Mouse (Mus musculus) heart, embryonic 12.5 days (tissue): ENCODE measurements around the gene Nradd. TPM values are rescaled to one million over a fixed set of nuclear protein-coding genes. Genes with fewer than 3 reads are reported as not detected.

Experiments
- ATAC-seq: fragments of 200-750 bp; cut with Nextera tagmentation; 2 replicates; pipeline ENCODE4 v1.8.0; 2017; ENCODE audit warnings: moderate TSS enrichment, moderate library complexity; ENCODE audit not compliant: insufficient number of reproducible peaks, low FRiP score
- H3K27ac ChIP-seq: fragments of 300-500 bp; sonication (generic); 2 replicates; pipeline ENCODE4 v1.5.1; 2016; ENCODE audit warnings: mild to moderate bottlenecking, moderate library complexity; ENCODE audit not compliant: poor library complexity, severe bottlenecking
- H3K27me3 ChIP-seq: fragments of 300-500 bp; sonication (generic); replicated peaks from 2 replicates; pipeline ENCODE4 v1.6.1; 2016; ENCODE audit warnings: mild to moderate bottlenecking, moderate library complexity
- H3K36me3 ChIP-seq: fragments of 300-500 bp; sonication (generic); 2 replicates; pipeline ENCODE4 v1.6.1; 2016; ENCODE audit warnings: mild to moderate bottlenecking, moderate library complexity
- H3K4me1 ChIP-seq: fragments of 300-500 bp; sonication (generic); replicated peaks from 2 replicates; pipeline ENCODE4 v1.6.1; 2016; ENCODE audit warnings: mild to moderate bottlenecking
- H3K4me2 ChIP-seq: fragments of 300-500 bp; sonication (generic); 2 replicates; pipeline ENCODE4 v1.6.1; 2016; ENCODE audit warnings: mild to moderate bottlenecking, moderate library complexity
- H3K4me3 ChIP-seq: fragments of 300-500 bp; sonication (generic); 2 replicates; pipeline ENCODE4 v1.5.1; 2016; ENCODE audit warnings: mild to moderate bottlenecking
- H3K9ac ChIP-seq: fragments of 300-500 bp; sonication (generic); 2 replicates; pipeline ENCODE4 v1.6.1; 2016; ENCODE audit warnings: mild to moderate bottlenecking, moderate library complexity
- H3K9me3 ChIP-seq: fragments of 300-500 bp; sonication (generic); replicated peaks from 2 replicates; pipeline ENCODE4 v1.6.1; 2016; ENCODE audit warnings: mild to moderate bottlenecking, moderate library complexity
- WGBS: fragments of 180-500 bp; shearing (Covaris S2); methylation state at CpG from one replicate; pipeline ENCODE4 v1.1.7; 2016; 5-methylcytosine and 5-hydroxymethylcytosine counted together
- polyA plus RNA-seq: library from polyadenylated mRNA; unstranded; fragments of >200 nt; fragmentation: Nextera tagmentation; extraction: Ambion mirVana; gene quantifications from 2 replicates; pipeline ENCODE4 v1.2.1, GENCODE M21; 2016

Nradd gene
- polyA plus RNA-seq, 1 experiment from 2014 or later: 22.9 TPM

GRCm38 (mm10) chr9:110660856-110661612, 36.8 kb upstream of the Nradd start:
- H3K36me3 ChIP-seq: peaks cover 7% of the 10 kb centered on the region; the same call in 1 of the 2 replicates
- no peaks in the 10 kb centered on the region for H3K9me3 ChIP-seq
- no peak for ATAC-seq
- H3K9ac ChIP-seq: no peak overlapping the region
- H3K27ac ChIP-seq: no peak overlapping the region
- no peak overlapping the region for H3K4me3 ChIP-seq
- H3K4me2 ChIP-seq: no peak overlapping the region
- 53% methylated on average over 7 of the region's 7 CpGs for whole genome bisulfite sequencing
- no peaks in the 10 kb centered on the region for H3K27me3 ChIP-seq
- peaks cover 23% of the 10 kb centered on the region for H3K4me1 ChIP-seq

- WGBS: 83% methylated on average over 2 of the region's 2 CpGs
- no peak overlapping the region for H3K9ac ChIP-seq
- no peak overlapping the region for H3K4me3 ChIP-seq
- no peaks in the 10 kb centered on the region for H3K9me3 ChIP-seq
- peaks cover 7% of the 10 kb centered on the region; the same call in 1 of the 2 replicates for H3K36me3 ChIP-seq
- peaks cover 26% of the 10 kb centered on the region for H3K4me1 ChIP-seq
- no peak for ATAC-seq
- no peak overlapping the region for H3K27ac ChIP-seq
- H3K4me2 ChIP-seq: no peak overlapping the region
- H3K27me3 ChIP-seq: no peaks in the 10 kb centered on the region
Observed at GRCm38 (mm10) chr9:110660208-110660607, 36.0 kb upstream of the Nradd start.

GRCm38 (mm10) chr9:110659521-110659920, 35.3 kb upstream of the Nradd start:
- Histone ChIP-seq H3K27me3 (no peaks in the 10 kb centered on the region), H3K27ac (no peak overlapping the region), H3K4me2 (no peak overlapping the region), H3K9me3 (no peaks in the 10 kb centered on the region), H3K9ac (no peak overlapping the region), H3K4me1 (peaks cover 28% of the 10 kb centered on the region), H3K4me3 (no peak overlapping the region), H3K36me3 (peaks cover 7% of the 10 kb centered on the region; the same call in 1 of the 2 replicates)
- no peak for ATAC-seq
- 84% methylated on average over 12 of the region's 12 CpGs for WGBS

GRCm38 (mm10) chr9:110657474-110658078, 33.3 kb upstream of the Nradd start:
- Histone ChIP-seq H3K4me1 (peaks cover 40% of the 10 kb centered on the region), H3K4me2 (peak overlapping the region; percentile 71), H3K9ac (no peak overlapping the region), H3K9me3 (no peaks in the 10 kb centered on the region), H3K36me3 (peaks cover 7% of the 10 kb centered on the region; the same call in 1 of the 2 replicates), H3K4me3 (peak overlapping the region; percentile 84), H3K27me3 (0 out of 2 replicates have a peak, but pooled peaks cover 2% of the 10 kb centered on the region), H3K27ac (peak overlapping the region; percentile 91; the same call in 1 of the 2 replicates)
- no peak for ATAC-seq
- 61% methylated on average over 13 of the region's 13 CpGs for WGBS

- peak within 1 kb of the TSS; percentile 91 for H3K27ac ChIP-seq
- no peaks in the 10 kb centered on the region for H3K9me3 ChIP-seq
- peak within 1 kb of the TSS; percentile 84 for H3K4me3 ChIP-seq
- ATAC-seq: peak; percentile 90
- H3K9ac ChIP-seq: peak within 1 kb of the TSS; percentile 90
- peaks cover 50% of the 10 kb centered on the region for H3K4me1 ChIP-seq
- peak within 1 kb of the TSS; percentile 71 for H3K4me2 ChIP-seq
- peaks cover 7% of the 10 kb centered on the region; the same call in 1 of the 2 replicates for H3K36me3 ChIP-seq
- WGBS: under 1% methylated on average over 52 of the region's 52 CpGs
- H3K27me3 ChIP-seq: 0 out of 2 replicates have a peak, but pooled peaks cover 12% of the 10 kb centered on the region
Observed at GRCm38 (mm10) chr9:110656249-110657221, 32.3 kb upstream of the Nradd start, which contains the start of gene Ccdc12. TSS of gene Ccdc12 (plus strand) at chr9:110656503.

GRCm38 (mm10) chr9:110655651-110656007, 31.4 kb upstream of the Nradd start:
- peaks cover 7% of the 10 kb centered on the region; the same call in 1 of the 2 replicates for H3K36me3 ChIP-seq
- 82% methylated on average over 10 of the region's 10 CpGs for WGBS
- H3K4me1 ChIP-seq: peaks cover 46% of the 10 kb centered on the region
- H3K27ac ChIP-seq: peak overlapping the region; percentile 58
- 0 out of 2 replicates have a peak, but pooled peaks cover 15% of the 10 kb centered on the region for H3K27me3 ChIP-seq
- peak overlapping the region; percentile 84 for H3K4me3 ChIP-seq
- ATAC-seq: no peak
- H3K9ac ChIP-seq: peak overlapping the region; percentile 90; the same call in 1 of the 2 replicates
- no peaks in the 10 kb centered on the region for H3K9me3 ChIP-seq
- H3K4me2 ChIP-seq: peak overlapping the region; percentile 71

- ATAC-seq: no peak
- Histone ChIP-seq H3K9me3 (no peaks in the 10 kb centered on the region), H3K9ac (peak overlapping the region; percentile 64; the same call in 1 of the 2 replicates), H3K27me3 (0 out of 2 replicates have a peak, but pooled peaks cover 15% of the 10 kb centered on the region), H3K4me3 (peak overlapping the region; percentile 63), H3K36me3 (peaks cover 7% of the 10 kb centered on the region; the same call in 1 of the 2 replicates), H3K4me2 (peak overlapping the region; percentile 93), H3K27ac (peak overlapping the region; percentile 61; the same call in 1 of the 2 replicates), H3K4me1 (peaks cover 46% of the 10 kb centered on the region)
- 81% methylated on average over 19 of the region's 19 CpGs for WGBS
Observed at GRCm38 (mm10) chr9:110654726-110655650, 30.7 kb upstream of the Nradd start.

- Histone ChIP-seq H3K27ac (peak within 1 kb of the TSS; percentile 61), H3K9me3 (no peaks in the 10 kb centered on the region), H3K36me3 (no peaks in the 10 kb centered on the region), H3K9ac (peak within 1 kb of the TSS; percentile 64), H3K27me3 (0 out of 2 replicates have a peak, but pooled peaks cover 15% of the 10 kb centered on the region), H3K4me3 (peak within 1 kb of the TSS; percentile 63), H3K4me1 (peaks cover 46% of the 10 kb centered on the region), H3K4me2 (peak within 1 kb of the TSS; percentile 93)
- peak; percentile 92 for ATAC-seq
- under 1% methylated on average over 73 of the region's 75 CpGs for WGBS
Observed at GRCm38 (mm10) chr9:110653655-110654461, 29.6 kb upstream of the Nradd start, which contains the start of gene Nbeal2. TSS of gene Nbeal2 (minus strand) at chr9:110654161.

GRCm38 (mm10) chr9:110652963-110653654, 28.9 kb upstream of the Nradd start:
- 23% methylated on average over 14 of the region's 14 CpGs for WGBS
- Histone ChIP-seq H3K9me3 (no peaks in the 10 kb centered on the region), H3K9ac (peak overlapping the region; percentile 64), H3K36me3 (no peaks in the 10 kb centered on the region), H3K27me3 (0 out of 2 replicates have a peak, but pooled peaks cover 15% of the 10 kb centered on the region), H3K4me2 (peak overlapping the region; percentile 93), H3K4me1 (peaks cover 49% of the 10 kb centered on the region), H3K4me3 (peak overlapping the region; percentile 63), H3K27ac (no peak overlapping the region)
- ATAC-seq: no peak
